Mouse (Mus musculus) thymus, adult 2 months (tissue): ENCODE data around the gene Rnf186. TPM values are rescaled to one million over a fixed set of nuclear protein-coding genes. Genes with fewer than 3 reads are reported as not detected.

ENCODE experiments used
- DNase-seq: peaks from one replicate; pipeline ENCODE4 v3.0.0; 2021
- H3K27ac ChIP-seq: fragments of 200-500 bp; 2 replicates; pipeline ENCODE4 v1.5.1; 2012; ENCODE audit warnings: low read length, control low read depth; ENCODE audit not compliant: control insufficient read depth, insufficient read depth
- H3K27me3 ChIP-seq: fragments of 200-500 bp; 2 replicates; pipeline ENCODE4 v1.6.1; 2012; ENCODE audit warnings: mild to moderate bottlenecking, low read length, moderate library complexity, mixed read lengths; ENCODE audit not compliant: control insufficient read depth, insufficient read depth
- H3K36me3 ChIP-seq: fragments of 200-500 bp; 2 replicates; pipeline ENCODE4 v1.6.1; 2012; ENCODE audit warnings: mild to moderate bottlenecking, low read length, moderate library complexity; ENCODE audit not compliant: control insufficient read depth, insufficient read depth
- H3K4me1 ChIP-seq: fragments of 200-500 bp; replicated peaks from 2 replicates; pipeline ENCODE4 v1.6.1; 2012; ENCODE audit warnings: low read length; ENCODE audit not compliant: control insufficient read depth, insufficient read depth
- H3K4me3 ChIP-seq: fragments of 200-500 bp; 2 replicates; pipeline ENCODE4 v1.5.1; 2012; ENCODE audit warnings: mild to moderate bottlenecking, low read length, control low read depth, moderate library complexity; ENCODE audit not compliant: control insufficient read depth, insufficient read depth
- CTCF ChIP-seq: fragments of 200-500 bp; IDR thresholded peaks from 2 replicates; pipeline ENCODE4 v1.5.1; 2012; ENCODE audit warnings: mild to moderate bottlenecking, control low read depth, low read length, moderate library complexity, borderline replicate concordance; ENCODE audit not compliant: control insufficient read depth, poor library complexity, insufficient read depth; ENCODE audit errors: extremely low read depth
- POLR2A ChIP-seq: fragments of 200-500 bp; IDR thresholded peaks from 2 replicates; pipeline ENCODE4 v1.6.1; 2012; ENCODE audit warnings: mild to moderate bottlenecking, low read length, control low read depth, moderate library complexity; ENCODE audit not compliant: control insufficient read depth, poor library complexity, insufficient read depth; ENCODE audit errors: extremely low read depth
- WGBS: fragments of 180-500 bp; shearing (Covaris S2); methylation state at CpG from one replicate; pipeline ENCODE4 v1.1.7; 2018; 5-methylcytosine and 5-hydroxymethylcytosine counted together
- polyA plus RNA-seq: library from polyadenylated mRNA; depleted of rRNA; stranded (reverse); fragments of >200 nt; gene quantifications from 2 replicates; pipeline ENCODE4 v1.2.3, GENCODE M21; 2012

Rnf186 gene
- polyA plus RNA-seq, 1 experiment = 2.3 TPM

DNA sequence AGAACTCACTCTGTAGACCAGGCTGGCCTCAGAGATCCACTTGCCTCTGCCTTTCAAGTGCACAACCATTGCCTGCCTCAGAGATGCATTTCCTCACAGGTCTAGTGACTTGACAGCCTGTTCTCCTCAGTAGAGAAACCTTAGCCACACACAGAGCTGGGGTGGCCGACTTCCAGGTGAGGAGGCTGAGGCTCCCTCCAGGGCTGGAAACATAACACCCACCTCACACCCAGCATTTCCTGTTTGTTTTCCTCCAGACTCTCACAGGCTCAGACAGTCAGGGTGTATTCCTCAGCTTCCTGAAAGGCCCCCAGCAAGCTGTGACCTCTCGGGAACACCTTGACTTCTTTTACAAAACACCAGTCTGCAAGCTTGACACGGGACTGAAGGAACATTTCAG lies 8.3 kb downstream of the Rnf186 start:
- peaks cover 16% of the 10 kb centered on the region for H3K4me1 ChIP-seq
- no peak for TF ChIP-seq POLR2A
- no peak for TF ChIP-seq CTCF
- DNase-seq = peak; percentile 6
- no peaks in the 10 kb centered on the region for H3K36me3 ChIP-seq
- no peaks in the 10 kb centered on the region for H3K27me3 ChIP-seq
- H3K27ac ChIP-seq = peak overlapping the region; percentile 37; the same call in 1 of the 2 replicates
- H3K4me3 ChIP-seq = no peak overlapping the region
- WGBS = 71% methylated on average over 3 of the region's 3 CpGs

DNA sequence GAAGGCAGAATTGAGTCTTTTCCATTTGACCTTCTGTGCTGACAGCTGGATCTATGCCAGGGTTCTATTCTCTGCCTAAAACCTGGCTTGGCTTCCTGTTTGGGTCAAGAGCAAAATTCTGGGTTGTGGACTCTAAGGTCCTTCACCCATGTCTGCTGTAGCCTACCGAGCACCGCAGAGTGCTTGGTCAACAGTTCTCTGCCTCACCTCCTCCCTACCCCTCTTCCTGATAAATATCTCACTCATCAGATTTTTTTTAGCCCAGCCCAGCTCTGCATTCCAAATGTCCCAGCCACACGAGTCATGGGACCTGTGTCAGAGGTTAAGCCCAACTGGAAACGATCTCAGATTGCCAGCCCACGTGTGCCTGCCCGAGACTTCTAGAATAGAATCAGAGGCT lies 9.1 kb downstream of the Rnf186 start:
- no peak for DNase-seq
- 94% methylated on average over 6 of the region's 6 CpGs for WGBS
- Histone ChIP-seq H3K36me3 (no peaks in the 10 kb centered on the region), H3K27ac (no peak overlapping the region), H3K27me3 (no peaks in the 10 kb centered on the region), H3K4me3 (no peak overlapping the region), H3K4me1 (peaks cover 16% of the 10 kb centered on the region)
- no peak for TF ChIP-seq POLR2A
- TF ChIP-seq CTCF = no peak

DNA sequence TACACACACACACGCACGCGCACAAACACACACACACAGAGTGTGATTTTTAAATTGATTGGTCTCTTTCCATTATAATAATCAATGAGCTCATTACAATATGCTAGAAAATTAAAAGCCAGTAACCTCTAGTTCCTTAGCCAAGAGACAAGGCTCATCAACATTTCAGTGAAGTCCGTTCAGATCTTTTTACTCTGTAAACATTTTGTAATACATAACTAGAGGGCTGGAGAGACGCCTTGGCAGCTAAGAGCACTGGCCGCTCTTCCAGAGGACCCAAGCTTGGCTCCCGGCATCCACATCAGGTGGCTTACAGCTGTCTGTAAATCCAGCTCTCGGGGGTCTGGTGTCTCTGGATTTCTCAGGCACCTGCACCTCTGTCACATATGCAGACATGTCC lies 13.1 kb downstream of the Rnf186 start:
- WGBS = 94% methylated on average over 8 of the region's 8 CpGs
- H3K27ac ChIP-seq = no peak overlapping the region

DNA sequence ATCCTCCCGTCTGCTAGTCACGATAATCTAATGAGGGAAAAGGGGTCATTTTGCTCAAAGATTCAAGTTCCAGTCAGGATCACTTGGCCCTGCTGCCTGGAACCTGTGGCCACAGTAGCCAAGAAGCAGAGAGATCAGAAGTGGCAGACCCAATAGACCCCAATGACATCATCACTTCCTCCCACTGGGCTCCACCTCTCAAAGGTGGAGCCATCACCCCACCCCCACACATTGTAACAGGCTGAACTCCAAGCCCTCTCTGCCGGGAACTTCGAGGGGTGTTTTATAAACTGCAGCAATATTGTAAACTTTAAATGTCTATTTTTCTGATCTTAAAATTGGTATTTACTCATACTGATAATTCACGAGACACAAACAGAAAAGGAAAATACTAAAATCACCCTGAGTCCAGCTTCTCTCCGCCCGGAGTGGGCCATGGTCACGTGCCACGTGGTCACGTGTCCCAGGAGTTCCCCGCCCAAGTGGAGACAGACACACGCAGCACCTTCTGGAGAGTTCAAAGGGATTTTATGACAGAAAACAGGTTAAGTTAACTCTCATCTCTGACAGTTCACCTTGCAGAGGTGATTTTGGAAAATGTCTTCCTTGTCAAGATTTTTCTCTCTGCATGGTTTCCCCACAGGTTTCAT lies 14.0 kb downstream of the Rnf186 start:
- H3K4me1 ChIP-seq = no peaks in the 10 kb centered on the region
- no peak for DNase-seq
- H3K27ac ChIP-seq = no peak overlapping the region
- H3K27me3 ChIP-seq = no peaks in the 10 kb centered on the region
- WGBS = 91% methylated on average over 12 of the region's 12 CpGs
- H3K4me3 ChIP-seq = no peak overlapping the region
- TF ChIP-seq CTCF = no peak
- TF ChIP-seq POLR2A = no peak
- no peaks in the 10 kb centered on the region for H3K36me3 ChIP-seq

More for the DNA sequence above, 13.1 kb downstream of the Rnf186 start:
- no peaks in the 10 kb centered on the region for H3K36me3 ChIP-seq
- DNase-seq = no peak
- TF ChIP-seq POLR2A = no peak
- TF ChIP-seq CTCF = no peak
- no peak overlapping the region for H3K4me3 ChIP-seq
- no peaks in the 10 kb centered on the region for H3K27me3 ChIP-seq
- peaks cover 4% of the 10 kb centered on the region for H3K4me1 ChIP-seq

DNA sequence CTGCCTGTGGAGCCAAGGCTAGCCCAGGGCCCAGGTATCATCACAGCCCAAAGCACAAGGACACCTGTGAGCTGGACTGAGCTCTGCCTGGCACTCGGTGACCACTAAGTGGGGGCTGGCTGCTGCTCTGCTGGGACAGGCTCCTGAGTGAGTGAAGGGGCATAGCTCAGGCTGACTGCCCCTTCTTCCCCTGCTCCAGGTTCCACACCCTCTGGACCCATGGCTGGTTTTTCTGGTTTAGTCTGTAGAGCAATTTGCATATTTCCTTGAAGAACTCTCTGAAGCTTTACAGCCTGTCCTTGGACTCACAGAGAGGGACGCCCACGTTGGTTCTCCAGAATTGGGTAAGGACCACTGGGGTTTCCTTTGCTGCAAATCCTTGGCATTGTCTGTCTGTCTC lies 16.5 kb downstream of the Rnf186 start:
- no peak for DNase-seq
- Histone ChIP-seq H3K27me3 (no peaks in the 10 kb centered on the region), H3K4me1 (no peaks in the 10 kb centered on the region), H3K27ac (no peak overlapping the region), H3K4me3 (no peak overlapping the region), H3K36me3 (no peaks in the 10 kb centered on the region)
- no peak for TF ChIP-seq CTCF
- TF ChIP-seq POLR2A = no peak
- WGBS = 96% methylated on average over 3 of the region's 3 CpGs

DNA sequence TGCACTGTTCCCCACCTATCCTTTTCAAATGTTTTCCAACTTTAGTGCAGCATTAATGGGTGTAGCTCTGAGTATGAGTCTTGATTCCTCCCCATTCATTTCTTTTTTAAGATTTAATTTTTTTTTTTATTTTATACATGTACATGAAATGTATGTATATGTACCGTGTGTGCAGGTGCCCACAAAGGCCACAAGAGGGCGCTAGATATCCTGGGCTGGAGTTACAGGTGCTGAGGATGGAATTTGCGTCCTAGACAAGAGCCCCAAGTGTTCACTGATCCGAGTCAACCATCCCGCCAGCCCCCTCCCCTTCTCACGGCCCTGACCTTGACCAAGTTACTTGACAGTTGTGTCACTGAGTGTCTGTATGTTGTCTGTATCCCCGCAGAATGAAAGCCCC lies 17.8 kb downstream of the Rnf186 start:
- DNase-seq = no peak
- Histone ChIP-seq H3K4me3 (no peak overlapping the region), H3K27me3 (no peaks in the 10 kb centered on the region), H3K4me1 (no peaks in the 10 kb centered on the region), H3K27ac (no peak overlapping the region), H3K36me3 (no peaks in the 10 kb centered on the region)
- WGBS = 89% methylated on average over 7 of the region's 7 CpGs
- TF ChIP-seq CTCF = no peak
- no peak for TF ChIP-seq POLR2A

DNA sequence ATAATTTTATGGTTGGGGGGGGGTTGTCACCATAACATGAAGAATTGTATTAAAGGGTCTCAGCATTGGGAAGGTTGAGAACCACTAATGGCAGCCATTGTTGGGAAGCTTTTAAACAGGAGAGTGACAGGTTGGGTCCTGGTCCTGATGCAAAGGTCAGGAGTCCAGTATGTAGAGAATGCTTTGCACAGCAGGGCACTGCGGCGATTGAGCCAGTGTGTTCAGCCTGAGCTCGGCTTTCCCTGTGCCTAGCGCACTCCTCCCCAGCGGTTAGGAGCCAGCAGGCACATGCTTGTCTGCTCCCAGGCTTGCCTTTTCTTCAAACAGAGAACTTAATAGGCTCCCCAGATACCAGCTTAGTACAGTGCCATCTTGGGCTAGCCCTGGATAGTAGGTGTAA lies 19.4 kb downstream of the Rnf186 start:
- TF ChIP-seq CTCF (no peak), POLR2A (no peak)
- WGBS = 96% methylated on average over 5 of the region's 5 CpGs
- Histone ChIP-seq H3K36me3 (0 out of 2 replicates have a peak, but pooled peaks cover 5% of the 10 kb centered on the region), H3K4me1 (no peaks in the 10 kb centered on the region), H3K27me3 (no peaks in the 10 kb centered on the region), H3K27ac (no peak overlapping the region), H3K4me3 (no peak overlapping the region)
- no peak for DNase-seq
